Mouse (Mus musculus) midbrain, embryonic 14.5 days (tissue): Measurements from ENCODE around the gene Spsb2. TPM values are rescaled to one million over a fixed set of nuclear protein-coding genes. Genes with fewer than 3 reads are reported as not detected.

Source experiments
- ATAC-seq: fragments of 200-750 bp; cut with Nextera tagmentation; 2 replicates; pipeline ENCODE4 v1.8.0; 2017; ENCODE audit warnings: moderate number of reproducible peaks, moderate library complexity; ENCODE audit not compliant: low FRiP score, low TSS enrichment
- DNase-seq: peaks from one replicate; pipeline ENCODE4 v3.0.0-alpha.2; 2015
- H3K27ac ChIP-seq: fragments of 300-500 bp; sonication (generic); replicated peaks from 2 replicates; pipeline ENCODE4 v1.5.1; 2014; ENCODE audit warnings: mild to moderate bottlenecking, low read depth, low read length, moderate library complexity
- H3K27me3 ChIP-seq: fragments of 300-500 bp; sonication (generic); 2 replicates; pipeline ENCODE4 v1.6.1; 2014; ENCODE audit warnings: low read length, control low read depth, mixed read lengths; ENCODE audit not compliant: control insufficient read depth, insufficient read depth
- H3K36me3 ChIP-seq: fragments of 300-500 bp; sonication (generic); 2 replicates; pipeline ENCODE4 v1.6.1; 2014; ENCODE audit warnings: low read length, control low read depth; ENCODE audit not compliant: control insufficient read depth, insufficient read depth
- H3K4me1 ChIP-seq: fragments of 300-500 bp; sonication (generic); 2 replicates; pipeline ENCODE4 v1.6.1; 2014; ENCODE audit warnings: mild to moderate bottlenecking, antibody characterized with exemption, low read length, control low read depth; ENCODE audit not compliant: control insufficient read depth, insufficient read depth
- H3K4me2 ChIP-seq: fragments of 300-500 bp; sonication (generic); 2 replicates; pipeline ENCODE4 v1.6.1; 2014; ENCODE audit warnings: mild to moderate bottlenecking, low read length, moderate library complexity
- H3K4me3 ChIP-seq: fragments of 300-500 bp; sonication (generic); replicated peaks from 2 replicates; pipeline ENCODE4 v1.5.1; 2014; ENCODE audit warnings: low read depth, low read length
- H3K9ac ChIP-seq: fragments of 300-500 bp; sonication (generic); replicated peaks from 2 replicates; pipeline ENCODE4 v1.6.1; 2014; ENCODE audit warnings: mild to moderate bottlenecking, low read length, moderate library complexity
- H3K9me3 ChIP-seq: fragments of 300-500 bp; sonication (generic); 2 replicates; pipeline ENCODE4 v1.6.1; 2016; ENCODE audit warnings: low read length, control low read depth, mixed read lengths; ENCODE audit not compliant: control insufficient read depth
- WGBS: fragments of 180-500 bp; shearing (Covaris S2); extraction: QIAGEN DNeasy Blood & Tissue Kit; methylation state at CpG from one replicate; pipeline ENCODE4 v1.1.7; 2014; 5-methylcytosine and 5-hydroxymethylcytosine counted together
- polyA plus RNA-seq: library from polyadenylated mRNA; unstranded; fragments of >200 nt; fragmentation: Nextera tagmentation; extraction: Ambion mirVana; gene quantifications from 2 replicates; pipeline ENCODE4 v1.2.1, GENCODE M21; 2014

Gene Spsb2
- polyA plus RNA-seq = 5.9 and 6.3 TPM in 2 replicates

- 4% methylated on average over 29 of the region's 29 CpGs for WGBS
- ATAC-seq = peak; percentile 31; the same call in 1 of the 2 replicates
- H3K9ac ChIP-seq = peak within 1 kb of the TSS; percentile 55
Measured at GRCm38 (mm10) chr6:124808358-124809012, at the start of gene Spsb2. Spsb2 (plus strand) TSS chr6:124808661.

GRCm38 (mm10) chr6:124758849-124759232 is 49.6 kb upstream of the Spsb2 start:
- Histone ChIP-seq H3K4me2 (no peak overlapping the region), H3K9ac (no peak overlapping the region), H3K27ac (peak overlapping the region; percentile 97; the same call in 1 of the 2 replicates), H3K9me3 (no peaks in the 10 kb centered on the region), H3K36me3 (no peaks in the 10 kb centered on the region), H3K4me1 (peaks cover 36% of the 10 kb centered on the region), H3K27me3 (no peaks in the 10 kb centered on the region), H3K4me3 (no peak overlapping the region)
- 45% methylated on average over 2 of the region's 2 CpGs for WGBS
- DNase-seq = no peak
- no peak for ATAC-seq

More at GRCm38 (mm10) chr6:124808358-124809012, at the start of gene Spsb2:
- no peaks in the 10 kb centered on the region for H3K9me3 ChIP-seq
- H3K4me2 ChIP-seq = peak within 1 kb of the TSS; percentile 92
- H3K27me3 ChIP-seq = no peaks in the 10 kb centered on the region
- H3K4me1 ChIP-seq = peaks cover 45% of the 10 kb centered on the region
- peaks cover 13% of the 10 kb centered on the region for H3K36me3 ChIP-seq
- H3K27ac ChIP-seq = peak within 1 kb of the TSS; percentile 77
- DNase-seq = peak; percentile 79
- H3K4me3 ChIP-seq = peak within 1 kb of the TSS; percentile 44

GRCm38 (mm10) chr6:124759259-124759658 is 49.2 kb upstream of the Spsb2 start:
- 0 out of 2 replicates have a peak overlapping the region, but pooled peaks have one; percentile 97 for H3K27ac ChIP-seq
- DNase-seq (peak; percentile 85), ATAC-seq (no peak)
- no peak overlapping the region for H3K4me3 ChIP-seq
- peaks cover 32% of the 10 kb centered on the region for H3K4me1 ChIP-seq
- no peak overlapping the region for H3K4me2 ChIP-seq
- no peaks in the 10 kb centered on the region for H3K36me3 ChIP-seq
- no peaks in the 10 kb centered on the region for H3K27me3 ChIP-seq
- WGBS = 6% methylated on average over 5 of the region's 5 CpGs
- no peak overlapping the region for H3K9ac ChIP-seq
- no peaks in the 10 kb centered on the region for H3K9me3 ChIP-seq

GRCm38 (mm10) chr6:124765951-124766350 is 42.5 kb upstream of the Spsb2 start:
- ATAC-seq = no peak

DNA sequence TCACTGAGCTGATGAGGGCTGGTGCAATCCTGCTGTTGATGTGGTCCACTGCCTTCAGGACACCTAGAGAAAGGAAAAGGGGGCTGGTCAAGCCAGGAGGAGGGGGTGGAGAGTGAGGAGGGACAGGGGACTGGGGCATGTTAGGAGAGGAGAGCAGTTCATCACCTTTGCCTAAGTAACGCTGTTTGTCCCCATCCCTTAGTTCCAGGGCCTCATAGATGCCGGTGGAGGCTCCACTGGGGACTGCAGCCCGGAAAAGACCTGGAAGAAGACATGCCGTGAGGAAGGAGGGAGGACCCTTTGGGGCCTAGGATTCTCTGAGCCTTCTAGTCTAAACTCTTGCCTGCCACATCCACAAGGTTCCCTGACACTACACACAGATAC is 40.9 kb upstream of the Spsb2 start:
- Histone ChIP-seq H3K27ac (no peak overlapping the region), H3K9ac (peak overlapping the region; percentile 29; the same call in 1 of the 2 replicates), H3K9me3 (no peaks in the 10 kb centered on the region), H3K4me2 (peak overlapping the region; percentile 75), H3K27me3 (no peaks in the 10 kb centered on the region), H3K4me1 (peaks cover 19% of the 10 kb centered on the region), H3K36me3 (no peaks in the 10 kb centered on the region), H3K4me3 (no peak overlapping the region)
- no peak for DNase-seq
- 13% methylated on average over 4 of the region's 4 CpGs for WGBS
- ATAC-seq = no peak

More at GRCm38 (mm10) chr6:124765951-124766350, 42.5 kb upstream of the Spsb2 start:
- no peaks in the 10 kb centered on the region for H3K27me3 ChIP-seq
- H3K27ac ChIP-seq = no peak overlapping the region
- no peaks in the 10 kb centered on the region for H3K36me3 ChIP-seq
- no peak overlapping the region for H3K4me3 ChIP-seq
- H3K9ac ChIP-seq = no peak overlapping the region
- DNase-seq = no peak
- WGBS = 86% methylated on average over 7 of the region's 7 CpGs
- no peak overlapping the region for H3K4me2 ChIP-seq
- no peaks in the 10 kb centered on the region for H3K9me3 ChIP-seq
- H3K4me1 ChIP-seq = peaks cover 19% of the 10 kb centered on the region

GRCm38 (mm10) chr6:124767920-124768703 is 40.3 kb upstream of the Spsb2 start:
- Histone ChIP-seq H3K4me3 (peak overlapping the region; percentile 47), H3K27ac (no peak overlapping the region), H3K9me3 (no peaks in the 10 kb centered on the region), H3K4me1 (peaks cover 19% of the 10 kb centered on the region), H3K4me2 (peak overlapping the region; percentile 75), H3K36me3 (no peaks in the 10 kb centered on the region), H3K9ac (peak overlapping the region; percentile 77), H3K27me3 (no peaks in the 10 kb centered on the region)
- DNase-seq (peak; percentile 22), ATAC-seq (0 out of 2 replicates have a peak, but pooled peaks have one; percentile 14)
- WGBS = 16% methylated on average over 19 of the region's 19 CpGs

DNA sequence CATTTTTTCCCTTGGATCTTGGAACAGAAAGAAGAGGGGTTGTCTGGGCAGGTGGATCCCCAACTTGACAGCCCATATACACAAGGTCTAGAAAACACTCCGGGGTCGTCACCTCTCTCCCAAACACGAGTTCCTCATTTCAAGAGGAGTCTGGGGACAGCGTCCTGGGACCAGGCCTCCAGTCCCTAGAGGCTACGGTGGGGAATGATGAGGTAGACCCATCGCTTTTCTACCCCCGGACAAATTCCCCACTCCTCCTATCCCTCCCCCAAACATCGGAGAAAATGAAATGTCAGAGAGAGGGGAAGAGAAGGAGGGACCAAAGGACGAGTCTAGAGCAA is 39.8 kb upstream of the Spsb2 start:
- Histone ChIP-seq H3K9ac (peak overlapping the region; percentile 77), H3K27ac (peak overlapping the region; percentile 63; the same call in 1 of the 2 replicates), H3K4me3 (peak overlapping the region; percentile 47), H3K36me3 (no peaks in the 10 kb centered on the region), H3K27me3 (no peaks in the 10 kb centered on the region), H3K4me1 (peaks cover 19% of the 10 kb centered on the region), H3K4me2 (peak overlapping the region; percentile 75), H3K9me3 (no peaks in the 10 kb centered on the region)
- WGBS = 5% methylated on average over 9 of the region's 9 CpGs
- no peak for DNase-seq
- ATAC-seq = 0 out of 2 replicates have a peak, but pooled peaks have one; percentile 2

DNA sequence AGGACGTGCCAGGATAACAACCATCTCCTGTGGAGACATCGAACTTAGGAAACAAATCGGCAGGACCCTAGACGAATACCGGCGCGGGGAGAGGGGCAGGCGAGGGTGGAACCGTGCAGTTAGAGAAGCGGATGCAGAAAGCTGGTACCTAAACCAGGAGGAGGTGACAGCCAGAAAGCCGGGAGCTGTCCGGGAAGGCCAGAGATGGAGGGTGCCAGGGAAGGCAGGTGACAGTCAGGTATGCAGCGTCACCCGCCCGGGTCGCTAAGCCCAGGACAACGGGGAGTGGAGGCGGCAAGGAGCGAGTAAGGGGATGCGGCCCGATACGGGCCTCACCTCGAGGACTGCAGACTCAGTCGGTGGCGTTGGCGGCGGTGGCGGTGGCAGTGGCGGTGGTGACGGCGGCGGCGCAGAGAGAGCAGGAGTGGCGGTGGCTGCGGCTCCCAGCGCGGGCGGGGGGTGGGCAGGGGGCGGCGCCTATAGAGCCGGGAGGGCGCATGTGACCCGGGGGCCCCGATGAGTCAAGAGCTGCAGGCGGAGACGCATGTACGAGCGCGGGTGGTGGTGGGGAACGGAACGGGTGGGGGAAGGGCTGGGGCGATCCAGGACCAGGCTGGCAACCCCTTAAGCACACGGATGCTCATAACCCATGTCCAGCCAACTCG is 39.2 kb upstream of the Spsb2 start, which contains the start of gene Eno2:
Gene Eno2 (minus strand): TSS at position 573 of the 665 bp plus-strand sequence.
- peak; percentile 84 for DNase-seq

More for the DNA sequence above, 39.2 kb upstream of the Spsb2 start, which contains the start of gene Eno2:
- under 1% methylated on average over 52 of the region's 54 CpGs for WGBS
- Histone ChIP-seq H3K9me3 (no peaks in the 10 kb centered on the region), H3K27me3 (no peaks in the 10 kb centered on the region), H3K4me1 (peaks cover 19% of the 10 kb centered on the region), H3K4me3 (peak within 1 kb of the TSS; percentile 47), H3K27ac (peak within 1 kb of the TSS; percentile 63), H3K9ac (peak within 1 kb of the TSS; percentile 77), H3K36me3 (no peaks in the 10 kb centered on the region), H3K4me2 (peak within 1 kb of the TSS; percentile 75)
- peak; percentile 82 for ATAC-seq
